Mouse (Mus musculus): ENCODE measurements around the gene Rbsn. TPM values are rescaled to one million over a fixed set of nuclear protein-coding genes. Genes with fewer than 3 reads are reported as not detected.

Rbsn gene
- polyA plus RNA-seq, 1 experiment from 2014 or later = 26.8 TPM

- Histone ChIP-seq H3K9me3 (ENCODE audit: control insufficient read depth, low read length) (no peaks in the 10 kb centered on the region), H3K9ac (no peak overlapping the region), H3K4me1 (replicated peaks; ENCODE audit: control insufficient read depth, insufficient read depth, low read length) (no peaks in the 10 kb centered on the region), H3K27me3 (ENCODE audit: control insufficient read depth, insufficient read depth, low read length) (no peaks in the 10 kb centered on the region), H3K4me3 (replicated peaks; ENCODE audit: low read length) (no peak overlapping the region), H3K27ac (no peak overlapping the region), H3K36me3 (replicated peaks; ENCODE audit: control insufficient read depth, insufficient read depth) (peaks cover 89% of the 10 kb centered on the region), H3K4me2 (replicated peaks) (no peak overlapping the region)
- 93% methylated on average over 8 of the region's 8 CpGs for WGBS
- ATAC-seq (ENCODE audit: low FRiP score) (no peak), DNase-seq (ENCODE audit: low spot score) (no peak)
Observed at GRCm38 (mm10) chr6:92199414-92199813, 15.3 kb downstream of the Rbsn start.

GRCm38 (mm10) chr6:92184178-92184577 lies 30.5 kb downstream of the Rbsn start:
- Histone ChIP-seq H3K4me1 (replicated peaks; ENCODE audit: control insufficient read depth, insufficient read depth, low read length) (peaks cover 15% of the 10 kb centered on the region), H3K4me3 (replicated peaks; ENCODE audit: low read length) (peak overlapping the region; percentile 66), H3K9ac (peak overlapping the region; percentile 80), H3K4me2 (replicated peaks) (peak overlapping the region; percentile 57), H3K9me3 (ENCODE audit: control insufficient read depth, low read length) (0 out of 2 replicates have a peak, but pooled peaks cover 7% of the 10 kb centered on the region), H3K27ac (peak overlapping the region; percentile 67), H3K27me3 (ENCODE audit: control insufficient read depth, insufficient read depth, low read length) (no peaks in the 10 kb centered on the region), H3K36me3 (replicated peaks; ENCODE audit: control insufficient read depth, insufficient read depth) (peaks cover 24% of the 10 kb centered on the region)
- peak; percentile 75 for ATAC-seq (ENCODE audit: low FRiP score)
- 4% methylated on average over 10 of the region's 10 CpGs for WGBS
- no peak for DNase-seq (ENCODE audit: low spot score)

- H3K9me3 ChIP-seq (ENCODE audit: control insufficient read depth, low read length) = 0 out of 2 replicates have a peak, but pooled peaks cover 9% of the 10 kb centered on the region
- WGBS = under 1% methylated on average over 42 of the region's 42 CpGs
- H3K4me3 ChIP-seq (replicated peaks; ENCODE audit: low read length) = peak within 1 kb of the TSS; percentile 66
- H3K27ac ChIP-seq = peak within 1 kb of the TSS; percentile 67
- H3K27me3 ChIP-seq (ENCODE audit: control insufficient read depth, insufficient read depth, low read length) = no peaks in the 10 kb centered on the region
- H3K9ac ChIP-seq = peak within 1 kb of the TSS; percentile 80
- ATAC-seq (ENCODE audit: low FRiP score) (peak; percentile 94), DNase-seq (ENCODE audit: low spot score) (peak; percentile 85)
- H3K4me1 ChIP-seq (replicated peaks; ENCODE audit: control insufficient read depth, insufficient read depth, low read length) = peaks cover 15% of the 10 kb centered on the region
- peaks cover 21% of the 10 kb centered on the region for H3K36me3 ChIP-seq (replicated peaks; ENCODE audit: control insufficient read depth, insufficient read depth)
- H3K4me2 ChIP-seq (replicated peaks) = peak within 1 kb of the TSS; percentile 57
Observed at GRCm38 (mm10) chr6:92183621-92184131, 31.0 kb downstream of the Rbsn start, which contains the start of gene Mrps25. Mrps25 (minus strand) TSS chr6:92184033.

GRCm38 (mm10) chr6:92176450-92176849 lies 38.3 kb downstream of the Rbsn start:
- Histone ChIP-seq H3K27ac (no peak overlapping the region), H3K4me1 (replicated peaks; ENCODE audit: control insufficient read depth, insufficient read depth, low read length) (no peaks in the 10 kb centered on the region), H3K9ac (no peak overlapping the region), H3K4me2 (replicated peaks) (no peak overlapping the region), H3K36me3 (replicated peaks; ENCODE audit: control insufficient read depth, insufficient read depth) (peaks cover 54% of the 10 kb centered on the region), H3K27me3 (ENCODE audit: control insufficient read depth, insufficient read depth, low read length) (no peaks in the 10 kb centered on the region), H3K4me3 (replicated peaks; ENCODE audit: low read length) (no peak overlapping the region), H3K9me3 (ENCODE audit: control insufficient read depth, low read length) (0 out of 2 replicates have a peak, but pooled peaks cover 9% of the 10 kb centered on the region)
- DNase-seq (ENCODE audit: low spot score) (no peak), ATAC-seq (ENCODE audit: low FRiP score) (no peak)
- 98% methylated on average over 1 of the region's 1 CpGs for WGBS

GRCm38 (mm10) chr6:92162724-92163123 lies 52.0 kb downstream of the Rbsn start:
- no peak for DNase-seq (ENCODE audit: low spot score)
- Histone ChIP-seq H3K4me1 (replicated peaks; ENCODE audit: control insufficient read depth, insufficient read depth, low read length) (no peaks in the 10 kb centered on the region), H3K27ac (no peak overlapping the region), H3K36me3 (replicated peaks; ENCODE audit: control insufficient read depth, insufficient read depth) (peaks cover 98% of the 10 kb centered on the region), H3K9me3 (ENCODE audit: control insufficient read depth, low read length) (no peaks in the 10 kb centered on the region), H3K4me3 (replicated peaks; ENCODE audit: low read length) (no peak overlapping the region), H3K9ac (no peak overlapping the region), H3K4me2 (replicated peaks) (no peak overlapping the region), H3K27me3 (ENCODE audit: control insufficient read depth, insufficient read depth, low read length) (no peaks in the 10 kb centered on the region)
- WGBS = 89% methylated on average over 1 of the region's 1 CpGs
- no peak for ATAC-seq (ENCODE audit: low FRiP score)

- H3K27me3 ChIP-seq (ENCODE audit: control insufficient read depth, insufficient read depth, low read length) = no peaks in the 10 kb centered on the region
- H3K9ac ChIP-seq = no peak overlapping the region
- H3K4me2 ChIP-seq (replicated peaks) = no peak overlapping the region
- H3K4me1 ChIP-seq (replicated peaks; ENCODE audit: control insufficient read depth, insufficient read depth, low read length) = no peaks in the 10 kb centered on the region
- no peaks in the 10 kb centered on the region for H3K9me3 ChIP-seq (ENCODE audit: control insufficient read depth, low read length)
- no peak overlapping the region for H3K4me3 ChIP-seq (replicated peaks; ENCODE audit: low read length)
- DNase-seq (ENCODE audit: low spot score) (no peak), ATAC-seq (ENCODE audit: low FRiP score) (no peak)
- 95% methylated on average over 3 of the region's 3 CpGs for WGBS
- peaks cover 99% of the 10 kb centered on the region for H3K36me3 ChIP-seq (replicated peaks; ENCODE audit: control insufficient read depth, insufficient read depth)
- no peak overlapping the region for H3K27ac ChIP-seq
Observed at GRCm38 (mm10) chr6:92158801-92159200, 55.9 kb downstream of the Rbsn start.

GRCm38 (mm10) chr6:92153774-92154173 lies 61.0 kb downstream of the Rbsn start:
- Histone ChIP-seq H3K27ac (no peak overlapping the region), H3K9ac (no peak overlapping the region), H3K4me2 (replicated peaks) (no peak overlapping the region), H3K9me3 (ENCODE audit: control insufficient read depth, low read length) (no peaks in the 10 kb centered on the region), H3K4me3 (replicated peaks; ENCODE audit: low read length) (no peak overlapping the region), H3K4me1 (replicated peaks; ENCODE audit: control insufficient read depth, insufficient read depth, low read length) (no peaks in the 10 kb centered on the region), H3K27me3 (ENCODE audit: control insufficient read depth, insufficient read depth, low read length) (no peaks in the 10 kb centered on the region), H3K36me3 (replicated peaks; ENCODE audit: control insufficient read depth, insufficient read depth) (peaks cover 76% of the 10 kb centered on the region)
- 72% methylated on average over 1 of the region's 1 CpGs for WGBS
- ATAC-seq (ENCODE audit: low FRiP score) (no peak), DNase-seq (ENCODE audit: low spot score) (no peak)

GRCm38 (mm10) chr6:92145881-92146280 lies 68.8 kb downstream of the Rbsn start:
- Histone ChIP-seq H3K36me3 (replicated peaks; ENCODE audit: control insufficient read depth, insufficient read depth) (peaks cover 40% of the 10 kb centered on the region), H3K27ac (no peak overlapping the region), H3K9me3 (ENCODE audit: control insufficient read depth, low read length) (no peaks in the 10 kb centered on the region), H3K9ac (no peak overlapping the region), H3K4me1 (replicated peaks; ENCODE audit: control insufficient read depth, insufficient read depth, low read length) (no peaks in the 10 kb centered on the region), H3K4me2 (replicated peaks) (no peak overlapping the region), H3K27me3 (ENCODE audit: control insufficient read depth, insufficient read depth, low read length) (no peaks in the 10 kb centered on the region), H3K4me3 (replicated peaks; ENCODE audit: low read length) (no peak overlapping the region)
- ATAC-seq (ENCODE audit: low FRiP score) (no peak), DNase-seq (ENCODE audit: low spot score) (no peak)
- whole genome bisulfite sequencing = 95% methylated on average over 4 of the region's 4 CpGs

Measured in hindbrain, embryonic 14.5 days (tissue).